Mouse (Mus musculus): Measurements from ENCODE around the gene BC048671.

- TF ChIP-seq CTCF (IDR thresholded peaks at IDR 0.05; ENCODE audit: control insufficient read depth, insufficient read depth, insufficient read length) (no peak), FOSL1 (IDR thresholded peaks at IDR 0.05; ENCODE audit: insufficient read depth, low read length, poor library complexity, severe bottlenecking) (no peak), USF1 (IDR thresholded peaks at IDR 0.05; ENCODE audit: low read depth) (no peak), CEBPB (IDR thresholded peaks at IDR 0.05; ENCODE audit: low read depth) (no peak)
These were observed 14.9 kb downstream of the BC048671 start for GRCm38 (mm10) chr6:90315961-90316360.

Measured in C2C12 (cell line).